Mouse (Mus musculus) gastrocnemius, postnatal 36 days (tissue): ENCODE data around the gene Hist1h4j. TPM values are rescaled to one million over a fixed set of nuclear protein-coding genes. Genes with fewer than 3 reads are reported as not detected.
"Not testable (repeated sequence)": the region's sequence is repeated elsewhere in the genome, so short reads cannot be mapped to it uniquely, and the experiment has no call there.

ENCODE experiments used
- DNase-seq, 2 experiments: peaks; one replicate each; pipeline ENCODE4 v3.0.0; 2022
- intact Hi-C: fragments of 180-260 bp; cut with DNase I; formaldehyde crosslinking; loops from one replicate; pipeline ENCODE4 v1.15.1; 2025
- total RNA-seq, 2 experiments: library from RNA; stranded (reverse); gene quantifications; 2 replicates each; pipeline ENCODE4 v1.2.3; 2021

Gene Hist1h4j
- total RNA-seq, 2 experiments from 2014 or later = 2.0 to 3.2 TPM

DNA sequence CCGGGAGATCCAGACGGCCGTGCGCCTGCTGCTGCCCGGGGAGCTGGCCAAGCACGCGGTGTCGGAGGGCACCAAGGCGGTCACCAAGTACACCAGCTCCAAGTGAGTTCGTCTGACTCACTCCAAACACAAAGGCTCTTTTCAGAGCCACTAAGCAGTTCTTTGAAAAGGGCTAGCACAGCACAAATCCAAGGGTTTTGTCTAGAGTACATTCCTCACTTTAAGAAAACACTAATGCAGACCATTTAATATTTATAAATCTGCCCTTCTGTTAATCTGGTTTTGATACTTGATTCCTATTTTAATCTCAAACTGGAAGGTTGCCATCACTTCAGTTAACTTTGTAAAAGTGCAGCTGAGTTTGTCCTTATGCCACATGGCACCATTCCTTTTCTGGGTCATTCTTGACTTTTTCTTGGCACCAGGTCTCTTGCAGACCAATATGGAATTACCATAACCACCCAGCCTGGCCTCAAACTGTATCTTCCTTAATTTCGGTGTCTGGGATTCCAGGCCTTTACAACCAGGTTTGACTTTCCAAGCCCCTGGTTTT is 12.4 kb upstream of the Hist1h4j start:
- DNase-seq = no peak
- intact Hi-C loops = no loop called here

- intact Hi-C loops = no loop called here
- no peak for DNase-seq
Measured at GRCm38 (mm10) chr13:21722993-21723836, 11.6 kb upstream of the Hist1h4j start.

DNA sequence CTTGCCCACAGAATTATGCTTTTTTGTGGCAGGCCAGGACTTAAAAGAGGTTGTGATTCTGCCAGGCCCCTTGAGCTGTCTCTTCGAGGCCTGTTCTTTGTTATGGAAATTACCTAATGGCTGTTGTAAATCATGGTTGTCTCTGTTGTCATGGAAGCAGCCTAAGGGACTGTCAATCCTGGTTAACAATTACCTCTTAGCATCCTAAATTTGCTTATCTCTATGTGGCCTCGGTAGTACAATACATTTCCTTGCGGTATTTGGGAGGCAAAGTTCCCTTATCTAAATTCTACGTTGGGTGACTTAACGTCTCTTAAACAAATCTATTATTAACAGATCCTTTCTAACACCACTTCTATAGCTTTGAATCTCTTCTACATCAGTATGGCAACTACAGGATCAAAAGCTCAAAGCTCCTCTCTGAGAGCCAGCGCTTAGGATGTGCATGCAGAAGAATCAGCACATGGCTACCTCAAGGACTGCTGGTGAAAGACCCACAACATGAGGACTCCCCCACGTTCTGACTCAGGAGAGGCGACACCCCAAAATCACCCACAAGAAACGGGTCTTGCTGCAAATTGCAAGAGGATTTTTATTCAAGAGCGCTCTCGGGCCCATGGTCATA is 6.8 kb upstream of the Hist1h4j start:
- DNase-seq = no peak
- intact Hi-C loops = no loop called here

DNA sequence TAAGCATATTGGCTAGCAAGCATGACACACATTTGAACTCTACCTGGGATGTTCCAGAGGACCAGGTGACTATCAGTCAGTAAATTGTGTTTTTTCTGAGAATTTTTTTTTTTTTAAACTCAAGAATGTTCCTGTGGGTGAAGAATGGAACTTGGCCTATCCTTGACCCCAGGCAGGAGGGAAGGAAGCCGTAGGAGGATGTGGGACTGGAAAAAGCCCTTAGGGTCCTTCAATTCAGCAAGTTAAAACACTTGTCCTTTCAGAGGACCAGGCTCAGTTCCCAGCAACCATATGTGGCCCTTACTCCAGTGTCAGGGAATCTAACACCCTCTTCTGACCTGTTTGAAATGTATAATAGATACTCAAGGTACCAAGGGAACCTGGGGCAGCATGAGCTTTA is 5.3 kb upstream of the Hist1h4j start:
- intact Hi-C loops = no loop called here
- no peak for DNase-seq

DNA sequence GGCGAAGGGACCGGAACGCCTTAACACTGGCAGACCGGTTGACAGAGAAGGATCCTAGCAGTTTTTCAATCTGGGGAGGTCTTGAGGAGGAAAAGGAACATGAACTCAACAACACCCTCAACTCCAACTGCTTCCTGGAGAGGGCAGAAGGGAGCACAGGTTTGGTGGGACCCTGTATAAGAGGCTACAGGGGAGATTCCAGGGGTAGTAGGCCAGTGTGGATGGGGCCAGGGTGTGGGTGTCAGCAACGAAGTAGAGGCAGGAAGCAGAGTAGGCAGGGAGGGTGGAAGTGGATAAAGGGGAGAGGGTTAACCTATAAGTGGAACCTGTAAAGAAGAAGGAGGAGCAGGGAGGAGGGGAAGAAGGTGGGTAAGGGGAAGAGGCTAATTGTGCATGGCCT is 1.4 kb upstream of the Hist1h4j start:
- intact Hi-C loops = loop anchor here (5.0 to 10.0 kb wide), 2 partner anchors 44 to 1951 kb away; partner anchors contain the start of genes Hist1h2ac and Hist1h2bc
- no peak for DNase-seq

DNA sequence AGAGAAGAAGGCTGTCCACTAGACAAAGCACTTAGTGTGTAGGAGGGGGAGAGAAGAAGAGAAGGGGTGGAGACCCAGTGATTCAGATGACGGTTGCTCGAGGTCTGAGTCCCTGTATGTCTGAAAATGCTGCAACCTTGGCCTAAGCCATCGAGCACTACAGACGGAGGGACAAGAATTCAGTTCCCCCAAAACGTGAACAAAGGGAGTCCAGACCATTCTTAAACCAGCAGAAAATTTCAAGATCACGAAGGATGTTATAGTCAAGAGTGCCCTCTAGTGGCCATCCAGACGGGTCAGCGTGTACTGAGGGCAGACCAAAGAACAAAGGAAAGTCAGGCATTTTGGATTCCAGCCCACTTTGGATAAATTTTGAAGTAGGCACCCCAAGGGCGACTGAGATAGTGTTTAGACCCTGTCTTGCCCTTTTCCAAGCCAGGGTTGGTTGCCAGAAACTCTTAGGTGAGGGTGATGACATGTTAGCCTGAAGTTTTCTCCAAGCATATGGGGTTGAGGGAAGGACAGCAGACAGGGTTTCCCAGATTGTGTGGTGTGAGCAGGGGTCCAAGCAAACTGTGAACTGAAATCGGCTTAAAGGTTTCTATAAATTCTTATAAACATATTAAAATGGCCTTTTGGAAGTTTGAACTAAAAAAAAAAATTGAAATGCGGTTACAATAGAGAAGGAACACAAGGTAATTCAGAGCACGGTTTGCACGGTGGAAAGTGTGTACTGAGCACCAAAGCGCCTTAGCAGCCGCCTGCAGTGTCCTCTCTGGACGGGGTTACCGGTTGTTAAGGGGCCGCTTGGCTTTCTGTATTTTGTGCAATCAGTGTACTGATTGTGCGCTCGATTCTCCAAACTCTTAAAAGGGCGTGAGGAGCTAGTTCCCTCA is 606 bp upstream of the Hist1h4j start:
- intact Hi-C loops = loop anchor here (2.0 to 10.0 kb wide), 3 partner anchors 17 to 1951 kb away; partner anchors contain the start of genes Hist1h2ac, Hist1h2bc and Hist1h4k
- peak; percentile 48 to 51 for DNase-seq

GRCm38 (mm10) chr13:21745006-21745405 is 10.1 kb downstream of the Hist1h4j start:
- intact Hi-C loops = no loop called here
- DNase-seq = no peak

GRCm38 (mm10) chr13:21749387-21750158 is 14.7 kb downstream of the Hist1h4j start:
- no peak for DNase-seq

DNA sequence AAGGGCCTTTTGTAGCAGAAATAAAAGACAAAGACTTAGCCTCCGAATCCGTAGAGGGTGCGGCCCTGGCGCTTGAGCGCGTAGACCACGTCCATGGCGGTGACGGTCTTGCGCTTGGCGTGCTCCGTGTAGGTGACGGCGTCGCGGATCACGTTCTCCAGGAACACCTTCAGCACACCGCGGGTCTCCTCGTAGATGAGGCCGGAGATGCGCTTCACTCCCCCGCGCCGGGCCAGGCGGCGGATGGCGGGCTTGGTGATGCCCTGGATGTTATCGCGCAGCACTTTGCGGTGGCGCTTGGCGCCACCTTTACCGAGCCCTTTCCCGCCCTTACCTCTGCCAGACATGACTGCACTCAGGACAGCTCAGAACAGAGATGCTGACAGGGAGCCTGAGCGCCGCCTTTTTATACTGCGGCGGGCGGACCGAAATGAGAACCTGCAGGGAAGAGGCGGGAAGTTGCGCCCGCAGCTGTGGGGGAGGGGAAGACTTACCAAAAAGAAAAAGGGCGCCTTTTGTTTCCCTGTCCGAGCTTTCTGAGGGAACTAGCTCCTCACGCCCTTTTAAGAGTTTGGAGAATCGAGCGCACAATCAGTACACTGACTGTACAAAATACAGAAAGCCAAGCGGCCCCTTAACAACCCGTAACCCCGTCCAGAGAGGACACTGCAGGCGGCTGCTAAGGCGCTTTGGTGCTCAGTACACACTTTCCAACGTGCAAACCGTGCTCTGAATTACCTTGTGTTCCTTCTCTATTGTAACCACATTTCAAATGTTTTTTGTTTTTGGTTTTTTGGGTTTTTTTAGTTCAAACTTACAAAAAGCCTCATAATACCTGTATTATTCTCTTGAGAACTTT is 15.5 kb downstream of the Hist1h4j start, which contains the start of gene Hist1h4k:
Gene Hist1h4k (minus strand): TSS at position 347 of the 859 bp plus-strand sequence.
- intact Hi-C loops = loop anchor here (2.0 kb wide), 1 partner anchor 16 kb away; the partner anchor contains the start of gene Hist1h4j
- peak; percentile 68 for DNase-seq

More at GRCm38 (mm10) chr13:21749387-21750158, 14.7 kb downstream of the Hist1h4j start:
- intact Hi-C loops = loop anchor here (2.0 kb wide), 1 partner anchor 15 kb away; the partner anchor contains the start of gene Hist1h4j

GRCm38 (mm10) chr13:21751417-21751816 is 16.6 kb downstream of the Hist1h4j start:
- no peak for DNase-seq
- intact Hi-C loops = loop anchor here (2.0 kb wide), 1 partner anchor 17 kb away; the partner anchor contains the start of gene Hist1h4j

- no peak for DNase-seq
- intact Hi-C loops = loop anchor here (2.0 kb wide), 1 partner anchor 17 kb away; the partner anchor contains the start of gene Hist1h4j
Measured at GRCm38 (mm10) chr13:21751827-21752226, 17.0 kb downstream of the Hist1h4j start.

DNA sequence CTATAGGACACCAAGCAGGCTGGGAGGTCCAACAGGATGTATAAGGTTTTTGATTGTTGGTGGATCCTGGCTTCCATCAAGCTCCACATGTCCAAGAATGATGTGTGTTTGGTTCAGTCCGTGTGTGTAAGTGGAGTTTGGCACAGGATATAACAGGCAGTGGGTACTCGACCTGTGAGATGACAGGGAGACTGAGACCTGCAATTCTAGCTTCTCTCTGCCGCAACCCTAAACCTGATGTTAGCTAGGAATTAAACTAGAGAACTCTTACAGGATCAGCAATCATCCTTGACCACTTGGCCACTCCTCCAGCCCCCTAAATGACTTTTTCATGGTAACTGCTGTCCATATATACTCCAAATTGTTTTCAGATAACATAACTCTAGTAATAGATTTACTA is 17.5 kb downstream of the Hist1h4j start:
- DNase-seq = no peak
- intact Hi-C loops = no loop called here

GRCm38 (mm10) chr13:21753051-21753523 is 18.2 kb downstream of the Hist1h4j start:
- DNase-seq = no peak
- intact Hi-C loops = no loop called here

DNA sequence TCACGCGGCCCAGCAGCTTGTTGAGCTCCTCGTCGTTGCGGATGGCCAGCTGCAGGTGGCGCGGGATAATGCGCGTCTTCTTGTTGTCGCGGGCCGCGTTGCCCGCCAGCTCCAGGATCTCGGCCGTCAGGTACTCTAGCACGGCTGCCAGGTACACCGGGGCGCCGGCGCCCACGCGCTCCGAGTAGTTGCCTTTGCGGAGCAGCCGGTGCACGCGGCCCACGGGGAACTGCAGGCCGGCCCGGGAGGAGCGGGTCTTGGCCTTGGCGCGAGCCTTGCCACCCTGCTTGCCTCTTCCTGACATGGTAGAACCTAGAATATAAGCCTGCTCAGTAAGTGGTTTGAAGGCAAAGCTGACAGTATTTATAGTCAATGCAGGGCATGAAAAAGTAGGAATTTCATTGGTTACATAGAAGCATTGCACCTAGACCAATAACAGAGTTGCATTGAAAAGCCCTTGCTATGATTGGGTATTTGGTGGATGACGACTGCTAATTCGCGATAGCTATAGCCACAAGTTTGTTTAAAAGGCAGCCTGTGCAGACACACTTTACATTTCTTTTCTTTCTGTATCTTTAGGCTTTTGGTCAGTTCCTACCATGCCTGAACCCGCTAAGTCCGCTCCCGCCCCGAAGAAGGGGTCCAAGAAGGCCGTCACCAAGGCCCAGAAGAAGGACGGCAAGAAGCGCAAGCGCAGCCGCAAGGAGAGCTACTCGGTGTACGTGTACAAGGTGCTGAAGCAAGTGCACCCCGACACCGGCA is 18.8 kb downstream of the Hist1h4j start, which contains the start of the genes Hist1h2ak and Hist1h2bn:
Gene Hist1h2ak (minus strand): TSS at position 304 of the 762 bp plus-strand sequence.
Gene Hist1h2bn (plus strand): TSS at position 600 of the 762 bp plus-strand sequence.
- peak in 1 of 2 experiments; percentile 30 for DNase-seq
- intact Hi-C loops = not testable (repeated sequence)

GRCm38 (mm10) chr13:21754294-21755001 is 19.6 kb downstream of the Hist1h4j start:
- DNase-seq, intact Hi-C loops: not testable (repeated sequence)

GRCm38 (mm10) chr13:21755707-21756106 is 20.8 kb downstream of the Hist1h4j start:
- no peak for DNase-seq
- intact Hi-C loops = no loop called here
